Mouse (Mus musculus): ENCODE measurements around the gene Ccsap.

Ccsap gene

GRCm38 (mm10) chr8:123877865-123878264, 17.9 kb upstream of the Ccsap start:
- DNase-seq (ENCODE audit: low spot score) = no peak

- DNase-seq (ENCODE audit: low spot score) = no peak
Measured at GRCm38 (mm10) chr8:123874324-123874723, 14.3 kb upstream of the Ccsap start.

- DNase-seq (ENCODE audit: low spot score) = no peak
Measured at GRCm38 (mm10) chr8:123873364-123873763, 13.4 kb upstream of the Ccsap start.

- no peak for DNase-seq (ENCODE audit: low spot score)
Measured at GRCm38 (mm10) chr8:123872048-123872447, 12.0 kb upstream of the Ccsap start.

- no peak for DNase-seq (ENCODE audit: low spot score)
Measured at GRCm38 (mm10) chr8:123866971-123867370, 7.0 kb upstream of the Ccsap start.

GRCm38 (mm10) chr8:123865786-123866185, 5.8 kb upstream of the Ccsap start:
- no peak for DNase-seq (ENCODE audit: low spot score)

GRCm38 (mm10) chr8:123860386-123860785, 377 bp upstream of the Ccsap start:
- DNase-seq (ENCODE audit: low spot score) = no peak

GRCm38 (mm10) chr8:123858941-123859647, 915 bp downstream of the Ccsap start:
- peak; percentile 91 for DNase-seq (ENCODE audit: low spot score)

GRCm38 (mm10) chr8:123858574-123858940, 1.5 kb downstream of the Ccsap start:
- DNase-seq (ENCODE audit: low spot score) = peak; percentile 1

GRCm38 (mm10) chr8:123857361-123857760, 2.6 kb downstream of the Ccsap start:
- DNase-seq (ENCODE audit: low spot score) = no peak

GRCm38 (mm10) chr8:123854733-123855475, 5.1 kb downstream of the Ccsap start:
- no peak for DNase-seq (ENCODE audit: low spot score)

GRCm38 (mm10) chr8:123854252-123854651, 5.8 kb downstream of the Ccsap start:
- no peak for DNase-seq (ENCODE audit: low spot score)

GRCm38 (mm10) chr8:123851590-123851989, 8.4 kb downstream of the Ccsap start:
- DNase-seq (ENCODE audit: low spot score) = no peak

GRCm38 (mm10) chr8:123849352-123849751, 10.7 kb downstream of the Ccsap start:
- DNase-seq (ENCODE audit: low spot score) = no peak

- DNase-seq (ENCODE audit: low spot score) = no peak
Measured at GRCm38 (mm10) chr8:123847546-123847945, 12.5 kb downstream of the Ccsap start.

GRCm38 (mm10) chr8:123846509-123846908, 13.5 kb downstream of the Ccsap start:
- no peak for DNase-seq (ENCODE audit: low spot score)

- DNase-seq (ENCODE audit: low spot score) = no peak
Measured at GRCm38 (mm10) chr8:123845991-123846390, 14.0 kb downstream of the Ccsap start.

GRCm38 (mm10) chr8:123845114-123845513, 14.9 kb downstream of the Ccsap start:
- no peak for DNase-seq (ENCODE audit: low spot score)

- no peak for DNase-seq (ENCODE audit: low spot score)
Measured at GRCm38 (mm10) chr8:123844341-123844740, 15.7 kb downstream of the Ccsap start.

- no peak for DNase-seq (ENCODE audit: low spot score)
Measured at GRCm38 (mm10) chr8:123842086-123842485, 17.9 kb downstream of the Ccsap start.

GRCm38 (mm10) chr8:123840578-123841345, 19.2 kb downstream of the Ccsap start:
- DNase-seq (ENCODE audit: low spot score) = no peak

- DNase-seq (ENCODE audit: low spot score) = no peak
Measured at GRCm38 (mm10) chr8:123838496-123838895, 21.5 kb downstream of the Ccsap start.

- DNase-seq (ENCODE audit: low spot score) = no peak
Measured at GRCm38 (mm10) chr8:123836354-123836753, 23.7 kb downstream of the Ccsap start.

Data from lung, postnatal 25 days (tissue).